Mouse (Mus musculus) fat pad, adult 2 months (tissue): Measurements from ENCODE around the gene Cbx3.

Experiments used
- DNase-seq: peaks from one replicate; pipeline ENCODE4 v3.0.0-alpha.2; 2011; ENCODE audit warnings: low read depth, low spot score; ENCODE audit errors: extremely low read depth

The Cbx3 gene

GRCm38 (mm10) chr6:51523807-51524320, 53.7 kb downstream of the Cbx3 start, which contains the start of gene Snx10:
Snx10 (plus strand) TSS chr6:51523901.
- no peak for DNase-seq

DNA sequence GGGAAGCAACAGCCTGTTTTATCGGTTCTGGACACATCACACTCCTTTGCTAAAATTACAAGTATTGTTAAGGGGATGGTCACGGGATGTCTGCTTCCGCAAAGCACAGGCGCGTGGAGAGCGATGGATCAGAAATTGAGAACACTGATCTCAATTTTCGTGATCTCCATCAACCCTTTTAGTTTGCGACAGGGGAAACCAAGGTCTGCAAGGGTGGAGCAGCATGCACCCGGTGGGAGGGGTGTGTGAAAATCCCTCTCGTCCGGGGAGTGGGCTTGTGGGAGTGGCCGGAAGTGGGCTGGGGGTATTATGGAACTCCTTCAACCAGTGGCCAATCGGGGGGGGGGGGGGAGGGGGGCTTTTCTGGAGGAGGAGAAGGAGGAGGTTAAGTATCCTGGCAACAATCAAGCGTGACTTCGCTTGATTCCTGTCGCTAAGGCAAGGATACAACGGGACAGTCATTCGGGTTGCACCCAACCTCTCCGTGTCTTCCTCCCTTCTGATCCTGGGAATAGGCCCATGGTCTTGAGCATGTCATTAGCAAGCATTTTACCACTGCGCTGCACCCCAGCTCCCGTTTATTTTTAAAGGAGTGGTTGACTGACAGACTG, 54.3 kb downstream of the Cbx3 start:
- no peak for DNase-seq

DNA sequence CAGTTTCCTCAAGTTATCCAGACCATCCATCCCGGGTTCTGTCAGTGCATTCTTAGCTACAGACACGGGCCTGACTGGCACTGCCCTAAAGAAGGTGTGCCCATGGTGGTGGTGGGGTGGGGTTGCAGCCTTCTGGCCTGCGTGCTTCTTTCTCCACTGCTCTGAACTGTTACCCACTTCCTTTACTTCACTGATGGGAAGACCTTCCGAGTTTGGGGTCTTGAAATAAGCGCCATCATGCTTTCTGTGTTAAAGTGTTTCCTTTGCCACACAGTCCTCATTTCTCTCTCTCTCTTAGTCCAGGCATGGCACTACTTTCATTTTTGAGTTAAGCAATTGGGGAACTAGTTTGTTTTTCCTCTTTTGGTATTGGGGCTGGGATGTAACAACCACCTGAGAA, 54.8 kb downstream of the Cbx3 start:
- no peak for DNase-seq

DNA sequence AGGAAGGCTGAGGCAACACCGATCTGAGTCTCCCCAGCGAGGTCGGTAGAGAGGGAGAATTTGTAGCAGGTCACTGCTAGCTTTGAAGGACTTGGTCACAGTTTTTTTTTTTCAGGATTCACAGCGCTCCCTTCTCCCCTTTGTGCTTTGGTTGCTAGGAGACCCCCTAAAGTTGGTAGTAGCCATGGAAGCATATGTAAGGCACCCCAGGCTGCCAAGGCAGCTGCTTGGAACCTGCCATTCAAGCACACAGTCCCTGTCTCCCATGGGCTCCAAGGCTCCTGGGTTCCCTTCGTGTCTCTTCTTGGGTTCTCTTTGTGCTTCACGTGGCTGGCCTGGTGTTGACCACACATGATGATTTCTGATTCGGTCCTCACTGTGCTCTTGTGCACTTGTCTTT, 59.3 kb downstream of the Cbx3 start:
- no peak for DNase-seq
